Mouse (Mus musculus) mesoderm, embryonic 11.5 days (tissue): ENCODE results near the gene Odf3l2.

ENCODE experiments used
- DNase-seq: peaks from one replicate; pipeline ENCODE4 v3.0.0-alpha.2; 2012; ENCODE audit warnings: low read depth, low spot score

The Odf3l2 gene

DNA sequence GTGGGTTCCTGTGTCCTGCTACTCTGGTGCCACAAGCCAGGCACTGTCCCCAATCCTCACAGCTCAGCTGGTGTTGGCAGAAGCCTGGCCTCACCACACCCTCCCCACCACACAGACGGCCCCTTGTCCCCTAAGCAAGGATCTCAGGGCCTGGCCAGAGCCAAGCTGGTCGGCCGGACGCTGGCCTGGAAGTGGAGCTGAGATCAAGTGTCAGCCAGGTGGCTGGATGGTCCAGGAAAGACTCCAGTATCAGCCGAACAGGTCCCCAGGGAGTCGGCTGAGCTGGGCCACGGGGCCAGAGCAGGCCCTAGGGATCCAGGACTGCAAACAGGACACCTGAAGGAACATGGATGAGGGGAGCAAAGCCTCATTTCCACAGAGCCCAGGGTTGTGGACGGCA is at the start of gene Odf3l2:
Gene Odf3l2 (minus strand): TSS at position 28 of the 400 bp plus-strand sequence.
- no peak for DNase-seq

DNA sequence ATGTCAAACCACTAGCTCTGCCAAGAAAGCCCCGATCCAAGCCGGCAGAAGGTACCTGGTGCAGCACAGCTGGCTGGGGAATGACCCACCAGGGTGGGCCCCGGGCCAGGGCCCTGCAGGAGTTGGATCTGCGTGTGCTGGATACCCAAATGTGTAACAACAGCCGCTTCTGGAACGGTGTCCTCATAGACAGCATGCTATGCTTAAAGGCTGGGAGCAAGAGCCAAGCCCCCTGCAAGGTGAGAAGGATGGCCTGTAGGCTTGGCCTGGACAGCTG is 48.8 kb upstream of the Odf3l2 start:
- no peak for DNase-seq

GRCm38 (mm10) chr10:79693580-79694378 is 48.2 kb upstream of the Odf3l2 start:
- DNase-seq: no peak

GRCm38 (mm10) chr10:79691986-79692548 is 46.5 kb upstream of the Odf3l2 start:
- DNase-seq: no peak

DNA sequence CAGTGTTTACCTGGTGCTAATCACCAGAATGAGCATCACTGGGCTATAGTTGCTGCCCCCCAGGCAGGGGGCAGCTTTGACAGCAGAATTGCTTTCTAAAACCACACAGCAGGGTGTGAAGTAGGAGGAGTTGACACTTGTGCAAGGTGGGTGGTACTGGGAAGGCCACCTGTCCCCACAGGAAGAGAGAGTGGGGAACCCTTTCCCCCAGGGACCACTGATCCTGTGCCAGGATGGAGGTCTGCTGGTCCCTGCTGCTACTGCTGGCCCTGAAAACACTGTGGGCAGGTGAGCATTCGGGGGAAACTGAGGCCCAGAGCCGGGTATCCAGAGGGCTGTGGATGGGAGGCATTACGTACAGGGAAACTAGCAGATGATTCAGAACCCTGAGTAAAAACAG is 43.6 kb upstream of the Odf3l2 start:
- no peak for DNase-seq

GRCm38 (mm10) chr10:79688720-79689119 is 43.2 kb upstream of the Odf3l2 start, which contains the start of gene Gzmm:
TSS of gene Gzmm (plus strand) at chr10:79689020.
- DNase-seq: no peak

GRCm38 (mm10) chr10:79687513-79687912 is 42.0 kb upstream of the Odf3l2 start:
- no peak for DNase-seq

DNA sequence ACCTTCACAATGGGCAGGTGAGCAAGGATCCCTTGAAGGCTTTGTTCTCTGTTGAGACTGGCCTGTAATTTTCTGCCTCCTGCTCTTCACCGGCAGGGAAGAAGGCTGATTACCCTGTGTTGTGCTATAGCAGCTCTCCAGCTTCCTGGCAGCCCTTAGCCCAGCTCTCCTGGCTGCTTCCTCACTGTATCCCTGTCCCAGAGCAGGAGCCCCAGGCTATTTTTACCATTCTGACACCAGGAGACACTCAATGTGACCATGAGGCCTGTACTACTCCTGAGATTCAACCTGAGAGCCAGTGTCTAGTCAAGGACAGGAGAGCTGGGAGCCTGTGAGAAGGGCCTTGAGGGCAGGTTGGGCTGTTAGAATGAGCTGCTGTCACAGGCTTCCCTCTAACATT is 41.2 kb upstream of the Odf3l2 start:
- no peak for DNase-seq

GRCm38 (mm10) chr10:79686219-79686618 is 40.7 kb upstream of the Odf3l2 start:
- no peak for DNase-seq

DNA sequence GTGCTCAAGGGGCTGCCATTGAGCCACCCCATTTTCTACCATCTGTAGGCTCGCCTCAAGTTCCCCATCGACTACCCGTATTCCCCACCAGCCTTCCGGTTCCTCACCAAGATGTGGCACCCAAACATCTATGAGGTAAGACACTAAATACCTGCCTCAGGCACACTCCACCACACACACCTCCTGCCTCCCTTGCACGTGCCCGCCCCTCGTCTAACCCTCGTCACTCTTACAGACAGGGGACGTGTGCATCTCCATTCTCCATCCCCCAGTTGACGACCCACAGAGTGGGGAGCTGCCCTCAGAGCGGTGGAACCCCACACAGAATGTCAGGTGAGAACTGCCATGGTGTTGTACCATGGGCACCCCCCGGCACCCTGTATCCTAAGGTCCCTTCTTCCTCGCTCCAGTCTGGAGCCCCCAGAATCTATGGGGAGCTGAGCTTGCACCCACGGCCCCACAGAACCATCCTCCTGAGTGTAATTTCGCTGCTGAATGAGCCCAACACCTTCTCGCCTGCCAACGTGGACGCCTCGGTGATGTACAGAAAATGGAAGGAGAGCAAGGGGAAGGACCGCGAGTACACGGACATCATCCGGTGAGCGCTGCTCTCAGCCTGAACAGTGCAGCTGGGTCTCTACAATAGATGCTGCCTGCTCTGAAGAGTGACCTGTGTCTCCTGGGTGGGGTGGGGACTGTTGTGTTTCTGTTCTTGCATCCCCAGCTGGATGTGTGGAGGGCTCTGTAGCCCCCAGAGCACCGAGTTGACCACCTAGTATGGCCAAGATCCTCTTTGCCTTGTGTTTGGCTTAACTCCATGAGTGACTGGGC is 39.4 kb upstream of the Odf3l2 start:
- no peak for DNase-seq

- DNase-seq: no peak
These were observed 38.4 kb upstream of the Odf3l2 start for GRCm38 (mm10) chr10:79683726-79684640.

DNA sequence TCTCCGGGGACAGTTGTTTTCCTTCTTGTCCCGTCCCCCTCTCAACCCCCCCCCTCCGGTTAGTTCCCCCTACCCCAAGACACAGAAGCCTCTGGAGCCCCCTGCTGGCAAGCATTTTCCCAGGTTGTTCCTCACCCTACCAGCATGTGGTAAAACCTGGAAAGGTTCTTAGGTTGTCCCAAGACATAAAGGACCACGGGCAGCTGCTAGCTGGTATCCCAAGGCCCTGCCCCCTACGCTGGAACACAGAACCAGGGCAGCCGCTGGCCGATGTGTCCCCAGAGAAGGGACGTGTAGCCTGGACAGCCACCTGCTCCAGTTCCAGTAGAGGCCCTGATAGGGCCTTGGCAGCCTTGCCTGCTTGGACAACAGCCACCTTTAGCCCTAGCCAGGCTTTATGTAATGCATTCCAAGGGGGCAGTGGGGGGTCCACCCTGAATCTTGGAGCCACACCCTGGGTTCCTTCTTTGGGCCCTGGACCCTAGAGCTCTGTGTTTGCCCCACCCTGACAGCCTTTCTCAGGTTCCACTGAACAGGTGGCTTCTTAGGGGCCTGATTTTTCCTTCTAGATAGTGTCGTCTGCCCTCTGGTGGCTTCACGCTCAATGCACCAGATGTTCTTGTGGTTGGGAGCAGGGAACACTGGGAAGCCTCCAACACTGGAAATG is 37.5 kb upstream of the Odf3l2 start:
- peak; percentile 71 for DNase-seq

GRCm38 (mm10) chr10:79682551-79682915 is 37.0 kb upstream of the Odf3l2 start:
- DNase-seq: no peak

DNA sequence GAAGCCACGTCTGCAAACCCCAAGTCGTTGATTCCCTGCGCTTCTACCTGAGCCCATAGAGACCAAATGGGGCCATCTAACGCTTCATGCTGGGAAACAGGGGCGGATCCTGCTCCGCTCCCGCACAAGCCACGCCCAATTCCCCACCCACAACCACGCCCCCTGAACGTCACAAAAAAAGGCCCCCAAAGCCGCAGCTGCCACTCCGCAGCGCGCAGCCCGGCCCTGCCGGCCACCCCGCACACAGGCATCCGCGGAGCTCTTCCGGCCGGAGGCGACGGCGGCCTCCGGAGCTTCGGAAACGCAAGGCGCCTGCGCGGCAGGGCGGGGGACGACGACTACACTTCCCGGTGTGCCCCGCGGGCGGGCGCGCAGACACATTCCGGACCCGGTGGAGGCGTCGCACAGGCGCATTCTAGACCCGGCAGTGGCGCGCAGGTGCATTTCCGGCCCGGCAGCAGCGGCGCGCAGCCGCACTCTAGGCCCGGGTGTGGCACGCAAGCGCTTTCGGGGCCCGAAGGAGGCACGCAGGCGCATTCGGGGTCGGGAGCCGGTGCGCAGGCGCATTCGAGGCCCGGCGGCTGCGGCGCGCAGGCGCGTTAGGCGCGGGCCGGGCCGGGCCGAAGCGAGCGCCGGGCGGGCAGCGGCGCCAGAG is 36.2 kb upstream of the Odf3l2 start, which contains the start of gene Cdc34:
Gene Cdc34 (plus strand): TSS at position 605 of the 655 bp plus-strand sequence.
- peak; percentile 100 for DNase-seq

DNA sequence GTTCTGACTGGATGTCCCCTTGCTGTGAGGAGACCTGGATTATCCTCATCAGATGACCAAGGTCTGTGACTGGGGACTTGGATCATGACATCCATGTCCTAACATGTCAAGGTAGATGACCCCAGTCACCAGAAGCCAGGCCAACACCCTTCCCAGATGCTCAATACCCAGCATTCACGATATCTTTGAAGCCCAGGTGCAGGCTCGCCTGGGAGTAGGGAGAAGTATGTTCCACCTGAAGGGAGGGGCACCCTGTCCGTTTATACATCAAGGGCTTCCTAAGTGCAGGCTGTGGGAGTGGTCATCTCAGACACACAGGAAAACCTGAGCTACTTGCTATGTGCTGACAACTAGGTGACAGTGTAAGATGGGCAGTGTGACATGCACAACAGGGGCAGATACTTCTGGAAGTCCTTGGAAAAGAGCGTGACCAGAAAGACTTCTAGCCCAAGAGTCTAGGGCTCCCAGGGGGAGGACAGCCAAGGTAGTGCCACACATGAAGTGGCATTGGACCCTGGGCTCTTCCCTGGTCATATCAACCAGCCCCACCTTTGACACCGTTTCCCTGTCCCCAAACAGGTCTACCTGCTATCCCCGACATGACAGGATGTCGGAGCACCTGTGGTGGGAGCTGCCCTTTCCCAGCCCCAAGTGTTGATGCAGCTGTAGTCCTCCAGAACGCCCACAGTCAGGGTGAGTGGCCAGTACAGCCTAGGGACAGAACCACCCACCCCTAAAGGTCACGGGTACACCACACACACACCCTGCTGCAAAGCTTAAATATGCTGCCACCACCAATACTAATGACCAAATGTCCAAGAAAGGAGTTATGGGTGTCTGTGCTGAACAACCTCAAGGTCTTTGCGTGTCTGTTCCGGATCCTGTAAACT is 35.3 kb upstream of the Odf3l2 start:
- DNase-seq: no peak

- no peak for DNase-seq
These were observed 30.0 kb upstream of the Odf3l2 start for GRCm38 (mm10) chr10:79675346-79676035.

- DNase-seq: no peak
These were observed 27.5 kb upstream of the Odf3l2 start for GRCm38 (mm10) chr10:79673054-79673453.

- DNase-seq: no peak
These were observed 26.5 kb upstream of the Odf3l2 start for GRCm38 (mm10) chr10:79672088-79672455.
